Mouse (Mus musculus): ENCODE results near the gene Tmem41a.

Gene Tmem41a

DNA sequence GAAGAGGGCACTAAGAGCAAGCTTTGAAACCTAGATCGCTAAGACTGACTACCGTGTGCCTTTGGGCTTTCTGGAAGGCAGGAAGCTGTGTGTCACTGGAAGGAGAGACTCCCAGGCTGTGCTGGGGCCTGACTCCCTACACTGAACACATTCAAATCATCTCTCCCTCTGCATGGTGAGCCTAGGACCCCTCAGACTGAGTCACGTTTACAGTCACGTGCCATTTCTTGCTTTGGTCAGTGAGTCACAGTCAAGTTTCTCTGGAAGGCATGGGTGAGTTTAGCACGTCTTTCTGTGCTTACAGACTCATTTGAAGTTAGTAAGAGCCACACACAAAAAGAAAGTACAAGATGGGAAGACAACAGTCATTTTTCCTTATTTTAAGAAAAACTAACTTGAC lies 46.1 kb downstream of the Tmem41a start:
- DNase-seq, result no peak

DNA sequence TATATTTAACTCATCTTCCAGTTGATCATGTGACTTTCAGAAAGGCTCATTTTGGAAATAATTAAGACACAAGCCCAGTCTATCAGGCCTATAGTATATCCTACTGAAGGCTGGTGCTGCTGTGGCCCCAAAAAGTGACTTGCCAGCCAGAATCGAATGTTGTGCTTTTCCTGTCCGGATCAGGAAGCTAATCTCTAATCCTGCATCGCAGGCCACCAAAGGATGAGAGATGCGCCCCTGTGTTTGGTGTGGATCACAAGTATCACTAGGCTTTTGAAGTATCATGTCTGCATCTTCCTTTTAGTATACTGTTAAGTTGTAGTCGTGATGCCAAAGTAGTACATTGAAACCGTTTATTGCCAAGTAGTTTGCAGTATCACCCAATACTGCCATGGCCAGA lies 53.5 kb downstream of the Tmem41a start:
- no peak for DNase-seq

DNA sequence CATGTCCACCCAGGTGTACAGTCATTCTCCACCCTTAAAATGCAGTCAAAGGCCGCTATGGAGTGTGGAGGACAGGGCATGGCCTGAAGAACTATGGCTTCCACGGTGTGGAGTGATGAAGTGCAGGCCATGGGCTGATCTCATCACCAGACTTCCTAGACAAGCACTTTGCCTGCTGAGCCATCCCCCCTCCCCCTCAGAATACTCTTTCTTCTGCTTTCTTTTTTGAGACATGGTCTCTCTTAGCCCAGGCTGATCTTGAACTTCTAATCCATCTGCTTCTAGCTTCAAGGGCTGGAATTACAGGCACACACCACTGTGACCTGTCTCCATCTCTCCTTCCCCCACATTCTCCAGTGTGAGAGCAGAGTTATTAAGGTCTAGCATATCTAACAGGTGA lies 59.8 kb downstream of the Tmem41a start:
- DNase-seq, result no peak
